In genomic region chr3:88533706-88534105, GRCm38 (mm10) we compare ENCODE assay signal across 7 mouse cellular contexts. TPM values are rescaled to one million over a fixed set of nuclear protein-coding genes. Genes with fewer than 3 reads are reported as not detected.
DNase-seq lines count a peak whose midpoint lies in the region; ATAC-seq and TF ChIP-seq lines count a peak whose summit lies in the region.

No protein-coding gene starts in this region.

- DNase-seq in lung, embryonic 14.5 days: no peak
- no peak for DNase-seq in lung, postnatal 14 days
- DNase-seq in liver, embryonic 13.5 days: no peak
- DNase-seq in thymus, postnatal 25 days: no peak
- DNase-seq in kidney, postnatal 25 days: no peak

- no peak for ATAC-seq in lung, embryonic 14.5 days (ENCODE audit: insufficient read depth)
- ATAC-seq in forebrain, embryonic 15.5 days (replicated peaks): no peak
- ATAC-seq in liver, embryonic 13.5 days (ENCODE audit: low read depth): no peak
- no peak for ATAC-seq in stomach, embryonic 16.5 days (ENCODE audit: insufficient read depth, low FRiP score)

- 4% methylated on average over 5 of the region's 5 CpGs for WGBS in lung, embryonic 14.5 days
- 1% methylated on average over 5 of the region's 5 CpGs for whole genome bisulfite sequencing in forebrain, embryonic 15.5 days
- WGBS in liver, embryonic 13.5 days (ENCODE audit: insufficient replicate concordance): 13% methylated on average over 4 of the region's 5 CpGs
- 1% methylated on average over 5 of the region's 5 CpGs for WGBS in stomach, embryonic 16.5 days

- no peaks in the 10 kb centered on the region for H3K27me3 ChIP-seq in lung, embryonic 14.5 days (ENCODE audit: insufficient read depth, low read length)
- no peaks in the 10 kb centered on the region for H3K27me3 ChIP-seq in forebrain, embryonic 15.5 days
- H3K27me3 ChIP-seq in liver, embryonic 13.5 days: peaks cover 16% of the 10 kb centered on the region
- no peaks in the 10 kb centered on the region for H3K27me3 ChIP-seq in stomach, embryonic 16.5 days (ENCODE audit: control insufficient read depth, insufficient read depth, low read length)

- peak overlapping the region; percentile 98 for H3K27ac ChIP-seq in lung, embryonic 14.5 days (ENCODE audit: low read depth)
- H3K27ac ChIP-seq in forebrain, embryonic 15.5 days (replicated peaks): peak overlapping the region; percentile 100
- no peak overlapping the region for H3K27ac ChIP-seq in liver, embryonic 13.5 days
- H3K27ac ChIP-seq in stomach, embryonic 16.5 days (ENCODE audit: low read length): peak overlapping the region; percentile 87

- H3K4me1 ChIP-seq in lung, embryonic 14.5 days (ENCODE audit: insufficient read depth): peaks cover 35% of the 10 kb centered on the region
- H3K4me1 ChIP-seq in forebrain, embryonic 15.5 days: peaks cover 70% of the 10 kb centered on the region
- H3K4me1 ChIP-seq in liver, embryonic 13.5 days (replicated peaks): peaks cover 85% of the 10 kb centered on the region
- H3K4me1 ChIP-seq in stomach, embryonic 16.5 days (ENCODE audit: control insufficient read depth, insufficient read depth, low read length): peaks cover 62% of the 10 kb centered on the region

- H3K4me3 ChIP-seq in lung, embryonic 14.5 days (ENCODE audit: low read depth, low read length): peak overlapping the region; percentile 90
- peak overlapping the region; percentile 93 for H3K4me3 ChIP-seq in forebrain, embryonic 15.5 days
- H3K4me3 ChIP-seq in liver, embryonic 13.5 days (replicated peaks): peak overlapping the region; percentile 76
- peak overlapping the region; percentile 67 for H3K4me3 ChIP-seq in stomach, embryonic 16.5 days (replicated peaks; ENCODE audit: low read length)

- H3K9me3 ChIP-seq in lung, embryonic 14.5 days (ENCODE audit: low read depth, low read length): no peaks in the 10 kb centered on the region
- H3K9me3 ChIP-seq in forebrain, embryonic 15.5 days: no peaks in the 10 kb centered on the region
- no peaks in the 10 kb centered on the region for H3K9me3 ChIP-seq in liver, embryonic 13.5 days (replicated peaks)
- H3K9me3 ChIP-seq in stomach, embryonic 16.5 days (replicated peaks; ENCODE audit: control insufficient read depth, low read length): no peaks in the 10 kb centered on the region

- no peak for TF ChIP-seq CTCF in lung, embryonic 14.5 days (IDR thresholded peaks at IDR 0.05; ENCODE audit: low read depth)

- H3K9ac ChIP-seq in lung, embryonic 14.5 days: peak overlapping the region; percentile 99
- peak overlapping the region; percentile 99 for H3K9ac ChIP-seq in forebrain, embryonic 15.5 days (replicated peaks)
- peak overlapping the region; percentile 82 for H3K9ac ChIP-seq in liver, embryonic 13.5 days
- H3K9ac ChIP-seq in stomach, embryonic 16.5 days (ENCODE audit: low read length): peak overlapping the region; percentile 97

- peak overlapping the region; percentile 86 for H3K4me2 ChIP-seq in lung, embryonic 14.5 days
- peak overlapping the region; percentile 93 for H3K4me2 ChIP-seq in forebrain, embryonic 15.5 days (replicated peaks)
- H3K4me2 ChIP-seq in liver, embryonic 13.5 days: peak overlapping the region; percentile 98
- H3K4me2 ChIP-seq in stomach, embryonic 16.5 days (ENCODE audit: low read depth, low read length): peak overlapping the region; percentile 79

- peaks cover 36% of the 10 kb centered on the region for H3K36me3 ChIP-seq in lung, embryonic 14.5 days (ENCODE audit: insufficient read depth)
- peaks cover 28% of the 10 kb centered on the region for H3K36me3 ChIP-seq in forebrain, embryonic 15.5 days
- no peaks in the 10 kb centered on the region for H3K36me3 ChIP-seq in liver, embryonic 13.5 days
- peaks cover 12% of the 10 kb centered on the region for H3K36me3 ChIP-seq in stomach, embryonic 16.5 days (ENCODE audit: control insufficient read depth, insufficient read depth, low read length)

RNA-seq across cellular contexts. Expression of gene Mex3a, which starts 1.5 kb away (rescaled TPM):
- 25.0 and 25.4 TPM in 2 replicates for polyA plus RNA-seq in lung, embryonic 14.5 days (2014; fragmentation: Nextera tagmentation; extraction: Ambion mirVana)
- polyA plus RNA-seq in forebrain, embryonic 15.5 days (2015; fragmentation: Nextera tagmentation; extraction: Ambion mirVana): 50.6 and 55.6 TPM in 2 replicates
- polyA plus RNA-seq in liver, embryonic 13.5 days (2015; fragmentation: Nextera tagmentation; extraction: Ambion mirVana): 1.2 and 1.5 TPM in 2 replicates
- 9.9 and 11.4 TPM in 2 replicates for polyA plus RNA-seq in stomach, embryonic 16.5 days (2015; fragmentation: Nextera tagmentation; extraction: Ambion mirVana)

RNA-seq across cellular contexts. Expression of gene Rab25, which starts 14.4 kb away (rescaled TPM):
- polyA plus RNA-seq in lung, embryonic 14.5 days (2014; fragmentation: Nextera tagmentation; extraction: Ambion mirVana): 21.3 and 22.1 TPM in 2 replicates
- 0.15 and 0.28 TPM in 2 replicates for polyA plus RNA-seq in forebrain, embryonic 15.5 days (2015; fragmentation: Nextera tagmentation; extraction: Ambion mirVana)
- polyA plus RNA-seq in liver, embryonic 13.5 days (2015; fragmentation: Nextera tagmentation; extraction: Ambion mirVana): 0.15 TPM in 1 of 2 replicates, not detected in the other
- polyA plus RNA-seq in stomach, embryonic 16.5 days (2015; fragmentation: Nextera tagmentation; extraction: Ambion mirVana): 144 and 197 TPM in 2 replicates

RNA-seq across cellular contexts. Expression of gene Lamtor2, which starts 19.2 kb away (rescaled TPM):
- polyA plus RNA-seq in lung, embryonic 14.5 days (2014; fragmentation: Nextera tagmentation; extraction: Ambion mirVana): 77.6 and 93.9 TPM in 2 replicates
- polyA plus RNA-seq in forebrain, embryonic 15.5 days (2015; fragmentation: Nextera tagmentation; extraction: Ambion mirVana): 169 and 187 TPM in 2 replicates
- 88.4 and 95.9 TPM in 2 replicates for polyA plus RNA-seq in liver, embryonic 13.5 days (2015; fragmentation: Nextera tagmentation; extraction: Ambion mirVana)
- 188 and 190 TPM in 2 replicates for polyA plus RNA-seq in stomach, embryonic 16.5 days (2015; fragmentation: Nextera tagmentation; extraction: Ambion mirVana)

RNA-seq across cellular contexts. Expression of gene Ubqln4, which starts 19.9 kb away (rescaled TPM):
- 64.9 and 68.5 TPM in 2 replicates for polyA plus RNA-seq in lung, embryonic 14.5 days (2014; fragmentation: Nextera tagmentation; extraction: Ambion mirVana)
- 45.8 and 47.6 TPM in 2 replicates for polyA plus RNA-seq in forebrain, embryonic 15.5 days (2015; fragmentation: Nextera tagmentation; extraction: Ambion mirVana)
- 20.7 and 22.8 TPM in 2 replicates for polyA plus RNA-seq in liver, embryonic 13.5 days (2015; fragmentation: Nextera tagmentation; extraction: Ambion mirVana)
- polyA plus RNA-seq in stomach, embryonic 16.5 days (2015; fragmentation: Nextera tagmentation; extraction: Ambion mirVana): 33.3 and 34.0 TPM in 2 replicates

RNA-seq across cellular contexts. Expression of gene Lmna, which starts 23.9 kb away (rescaled TPM):
- 70.0 TPM in 2 replicates for polyA plus RNA-seq in lung, embryonic 14.5 days (2014; fragmentation: Nextera tagmentation; extraction: Ambion mirVana)
- polyA plus RNA-seq in forebrain, embryonic 15.5 days (2015; fragmentation: Nextera tagmentation; extraction: Ambion mirVana): 23.4 and 27.5 TPM in 2 replicates
- polyA plus RNA-seq in liver, embryonic 13.5 days (2015; fragmentation: Nextera tagmentation; extraction: Ambion mirVana): 165 and 184 TPM in 2 replicates
- polyA plus RNA-seq in stomach, embryonic 16.5 days (2015; fragmentation: Nextera tagmentation; extraction: Ambion mirVana): 266 and 298 TPM in 2 replicates

Comparison
In these comparisons a context has a peak if more than half of its experiments do, and no peak if none do; other contexts are left out.
1. RNA of gene Rab25, which starts 14.4 kb away (polyA plus RNA-seq): 144 to 197 TPM in stomach, embryonic 16.5 days and 21.3 to 22.1 TPM in lung, embryonic 14.5 days; 0.15 to 0.28 TPM in forebrain, embryonic 15.5 days and 0.15 TPM in liver, embryonic 13.5 days; every median in the first group is over 10 times any median in the second.
2. Peak in every context shown above with its lines, with median percentiles within 50 percentile points of each other: H3K4me2 ChIP-seq, H3K4me3 ChIP-seq and H3K9ac ChIP-seq.